Mouse (Mus musculus): ENCODE results near the gene Agap2.

- no peak for TF ChIP-seq CTCF (IDR thresholded peaks at IDR 0.05; ENCODE audit: extremely low read depth, insufficient read depth, insufficient read length, insufficient replicate concordance)
- TF ChIP-seq POLR2A (IDR thresholded peaks at IDR 0.05; ENCODE audit: low read depth, low read length): no peak
These were observed 25.0 kb upstream of the Agap2 start for GRCm38 (mm10) chr10:127050119-127050474.
